Mouse (Mus musculus) kidney, embryonic 15.5 days (tissue): Measurements from ENCODE around the gene Nrcam. TPM values are rescaled to one million over a fixed set of nuclear protein-coding genes. Genes with fewer than 3 reads are reported as not detected.

Experiments used
- ATAC-seq: fragments of 200-750 bp; cut with Nextera tagmentation; replicated peaks from 2 replicates; pipeline ENCODE4 v1.8.0; 2017; ENCODE audit warnings: moderate TSS enrichment; ENCODE audit not compliant: low FRiP score
- H3K27ac ChIP-seq: fragments of 300-500 bp; sonication (generic); 2 replicates; pipeline ENCODE4 v1.5.1; 2015; ENCODE audit warnings: mild to moderate bottlenecking, inconsistent platforms
- H3K27me3 ChIP-seq: fragments of 300-500 bp; sonication (generic); 2 replicates; pipeline ENCODE4 v1.6.1; 2015; ENCODE audit warnings: inconsistent platforms
- H3K36me3 ChIP-seq: fragments of 300-500 bp; sonication (generic); 2 replicates; pipeline ENCODE4 v1.6.1; 2015; ENCODE audit warnings: inconsistent platforms
- H3K4me1 ChIP-seq: fragments of 300-500 bp; sonication (generic); 2 replicates; pipeline ENCODE4 v1.6.1; 2015; ENCODE audit warnings: inconsistent platforms
- H3K4me2 ChIP-seq: fragments of 300-500 bp; sonication (generic); 2 replicates; pipeline ENCODE4 v1.6.1; 2015; ENCODE audit warnings: moderate library complexity, mild to moderate bottlenecking, inconsistent platforms
- H3K4me3 ChIP-seq: fragments of 300-500 bp; sonication (generic); replicated peaks from 2 replicates; pipeline ENCODE4 v1.5.1; 2015; ENCODE audit warnings: mild to moderate bottlenecking, inconsistent platforms
- H3K9ac ChIP-seq: fragments of 300-500 bp; sonication (generic); 2 replicates; pipeline ENCODE4 v1.6.1; 2015; ENCODE audit warnings: mild to moderate bottlenecking, inconsistent platforms
- H3K9me3 ChIP-seq: fragments of 300-500 bp; sonication (generic); replicated peaks from 2 replicates; pipeline ENCODE4 v1.6.1; 2016; ENCODE audit warnings: inconsistent platforms
- WGBS: fragments of 180-500 bp; shearing (Covaris S2); methylation state at CpG from one replicate; pipeline ENCODE4 v1.1.7; 2015; ENCODE audit warnings: mixed read lengths; 5-methylcytosine and 5-hydroxymethylcytosine counted together
- polyA plus RNA-seq: library from polyadenylated mRNA; unstranded; fragments of >200 nt; fragmentation: Nextera tagmentation; extraction: Ambion mirVana; gene quantifications from 2 replicates; pipeline ENCODE4 v1.2.1, GENCODE M21; 2015

Gene Nrcam
- polyA plus RNA-seq, 1 experiment from 2014 or later: 10.8 TPM

DNA sequence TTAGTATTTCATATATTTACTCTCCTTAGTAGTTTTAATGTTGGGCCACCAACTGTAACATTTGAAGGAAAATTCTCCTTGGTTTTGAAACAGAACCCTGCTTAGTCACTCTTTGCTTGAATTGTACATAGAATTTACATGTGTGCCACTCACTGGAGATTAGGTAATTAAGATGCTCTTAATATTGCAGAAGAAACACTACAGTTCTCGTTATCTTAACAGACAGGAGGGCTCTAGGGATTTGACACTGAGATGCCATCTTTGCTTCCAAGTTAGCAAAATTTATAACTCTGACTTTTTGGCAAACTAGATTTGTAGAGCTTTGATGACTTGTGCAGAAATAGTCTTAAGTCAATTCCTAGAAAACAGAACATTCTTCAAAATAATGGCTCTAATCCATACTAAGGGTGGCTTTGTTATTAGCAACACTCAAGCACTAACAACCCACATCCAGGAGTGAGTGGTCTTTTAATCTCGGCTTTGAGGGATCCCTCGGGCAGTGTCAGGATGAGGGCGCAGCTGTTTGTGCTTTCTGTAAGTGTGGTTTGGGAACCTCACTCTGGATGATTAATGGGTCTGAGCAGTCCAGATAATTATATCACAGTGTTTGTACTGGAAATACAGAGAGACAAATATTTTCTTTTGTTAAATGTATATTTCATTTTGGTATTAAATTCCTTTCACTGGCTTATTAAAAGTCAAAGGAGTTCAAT is 93.6 kb downstream of the Nrcam start:
- Histone ChIP-seq H3K9me3 (no peaks in the 10 kb centered on the region), H3K27me3 (no peaks in the 10 kb centered on the region), H3K36me3 (no peaks in the 10 kb centered on the region), H3K4me1 (no peaks in the 10 kb centered on the region), H3K9ac (no peak overlapping the region), H3K4me2 (no peak overlapping the region), H3K27ac (no peak overlapping the region), H3K4me3 (no peak overlapping the region)
- WGBS: 45% methylated on average over 4 of the region's 4 CpGs
- no peak for ATAC-seq

- no peaks in the 10 kb centered on the region for H3K4me1 ChIP-seq
- H3K9me3 ChIP-seq: no peaks in the 10 kb centered on the region
- 81% methylated on average over 4 of the region's 4 CpGs for WGBS
- H3K27ac ChIP-seq: no peak overlapping the region
- no peak overlapping the region for H3K9ac ChIP-seq
- no peak for ATAC-seq
- no peaks in the 10 kb centered on the region for H3K27me3 ChIP-seq
- H3K4me2 ChIP-seq: no peak overlapping the region
- H3K4me3 ChIP-seq: no peak overlapping the region
- no peaks in the 10 kb centered on the region for H3K36me3 ChIP-seq
Measured at GRCm38 (mm10) chr12:44422867-44423255, 94.2 kb downstream of the Nrcam start.

DNA sequence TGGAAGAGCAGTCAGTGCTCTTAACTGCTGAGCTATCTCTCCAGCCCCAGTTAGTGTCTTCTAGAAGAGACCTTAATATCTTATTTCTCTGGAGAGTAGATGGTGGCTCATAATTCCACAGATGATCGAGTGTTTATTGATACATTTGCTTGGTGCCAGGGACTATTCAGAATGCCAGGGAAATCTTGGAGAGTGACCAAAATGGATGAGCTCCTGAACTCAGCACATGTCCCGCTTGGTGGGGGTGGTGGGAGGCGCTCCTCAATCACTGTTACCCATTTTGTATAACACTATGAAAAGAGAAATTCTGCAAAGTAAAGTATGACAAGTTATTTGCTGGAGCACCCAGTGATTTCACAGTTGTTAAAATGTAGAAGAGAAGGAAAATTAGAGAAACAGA is 95.3 kb downstream of the Nrcam start:
- Histone ChIP-seq H3K4me2 (no peak overlapping the region), H3K9ac (no peak overlapping the region), H3K27ac (no peak overlapping the region), H3K9me3 (no peaks in the 10 kb centered on the region), H3K4me1 (no peaks in the 10 kb centered on the region), H3K27me3 (no peaks in the 10 kb centered on the region), H3K36me3 (no peaks in the 10 kb centered on the region), H3K4me3 (no peak overlapping the region)
- no peak for ATAC-seq
- 92% methylated on average over 3 of the region's 3 CpGs for WGBS

DNA sequence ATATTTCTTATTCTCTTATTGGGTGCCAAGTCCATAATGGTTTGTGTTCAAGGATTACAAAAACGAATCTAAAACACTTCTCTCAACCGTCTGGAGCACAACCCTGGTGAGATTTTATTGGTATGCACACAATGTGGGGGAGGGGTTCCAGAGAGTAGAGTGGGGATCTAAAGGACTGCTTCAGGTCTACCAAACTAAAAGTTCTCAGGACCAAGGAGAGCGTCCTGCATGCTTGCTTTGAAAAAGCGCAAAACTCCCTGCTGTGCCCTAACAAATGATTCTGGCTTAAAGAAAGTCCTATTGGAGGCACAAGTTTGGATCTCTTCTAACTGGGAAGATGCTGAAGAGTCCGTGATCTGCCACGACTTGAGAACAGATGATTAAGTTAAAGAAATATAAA is 96.4 kb downstream of the Nrcam start:
- no peak overlapping the region for H3K9ac ChIP-seq
- no peaks in the 10 kb centered on the region for H3K9me3 ChIP-seq
- no peaks in the 10 kb centered on the region for H3K27me3 ChIP-seq
- 10% methylated on average over 6 of the region's 6 CpGs for WGBS
- H3K27ac ChIP-seq: no peak overlapping the region
- no peak overlapping the region for H3K4me2 ChIP-seq
- H3K4me3 ChIP-seq: no peak overlapping the region
- no peaks in the 10 kb centered on the region for H3K4me1 ChIP-seq
- no peak for ATAC-seq
- H3K36me3 ChIP-seq: no peaks in the 10 kb centered on the region

DNA sequence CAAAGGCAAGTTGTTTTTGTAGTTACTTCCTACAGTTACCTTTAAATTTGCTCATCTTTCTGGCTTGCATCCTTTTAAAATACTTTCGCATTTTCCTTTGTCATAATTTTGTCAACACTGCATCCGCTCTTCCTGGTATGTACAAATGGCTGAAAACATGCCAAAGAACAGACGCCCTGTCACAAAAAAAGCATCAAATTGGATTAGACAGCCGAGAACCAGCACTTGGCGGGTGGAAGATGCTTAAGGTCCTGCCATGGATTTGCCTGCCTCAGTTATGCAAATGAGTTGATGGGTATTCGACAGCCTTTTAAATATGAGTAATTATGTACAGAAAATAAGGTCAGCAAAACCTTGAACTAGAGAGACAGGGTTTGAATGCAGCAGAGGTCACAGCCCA is 101.7 kb downstream of the Nrcam start:
- Histone ChIP-seq H3K9me3 (no peaks in the 10 kb centered on the region), H3K27ac (no peak overlapping the region), H3K27me3 (no peaks in the 10 kb centered on the region), H3K4me1 (no peaks in the 10 kb centered on the region), H3K4me2 (no peak overlapping the region), H3K36me3 (no peaks in the 10 kb centered on the region), H3K9ac (no peak overlapping the region), H3K4me3 (no peak overlapping the region)
- WGBS: 84% methylated on average over 6 of the region's 6 CpGs
- ATAC-seq: no peak

GRCm38 (mm10) chr12:44430996-44431395 is 102.3 kb downstream of the Nrcam start:
- WGBS: 46% methylated on average over 7 of the region's 7 CpGs

GRCm38 (mm10) chr12:44432727-44433126 is 104.0 kb downstream of the Nrcam start:
- Histone ChIP-seq H3K4me2 (no peak overlapping the region), H3K36me3 (no peaks in the 10 kb centered on the region), H3K27ac (no peak overlapping the region), H3K4me3 (no peak overlapping the region), H3K27me3 (no peaks in the 10 kb centered on the region), H3K9me3 (no peaks in the 10 kb centered on the region), H3K9ac (no peak overlapping the region), H3K4me1 (no peaks in the 10 kb centered on the region)
- WGBS: 91% methylated on average over 3 of the region's 3 CpGs
- ATAC-seq: no peak

More at GRCm38 (mm10) chr12:44430996-44431395, 102.3 kb downstream of the Nrcam start:
- ATAC-seq: 0 out of 2 replicates have a peak, but pooled peaks have one; percentile 40
- Histone ChIP-seq H3K4me2 (no peak overlapping the region), H3K4me1 (no peaks in the 10 kb centered on the region), H3K36me3 (no peaks in the 10 kb centered on the region), H3K9ac (no peak overlapping the region), H3K9me3 (no peaks in the 10 kb centered on the region), H3K27me3 (no peaks in the 10 kb centered on the region), H3K27ac (no peak overlapping the region), H3K4me3 (no peak overlapping the region)

GRCm38 (mm10) chr12:44437046-44437827 is 108.6 kb downstream of the Nrcam start:
- peaks cover 4% of the 10 kb centered on the region; the same call in 1 of the 2 replicates for H3K4me1 ChIP-seq
- H3K27me3 ChIP-seq: no peaks in the 10 kb centered on the region
- 78% methylated on average over 13 of the region's 13 CpGs for WGBS
- H3K4me2 ChIP-seq: no peak overlapping the region
- no peak for ATAC-seq
- no peak overlapping the region for H3K27ac ChIP-seq
- no peak overlapping the region for H3K4me3 ChIP-seq
- H3K9me3 ChIP-seq: no peaks in the 10 kb centered on the region
- no peak overlapping the region for H3K9ac ChIP-seq
- H3K36me3 ChIP-seq: no peaks in the 10 kb centered on the region

- ATAC-seq: no peak
- WGBS: 9% methylated on average over 8 of the region's 8 CpGs
- peaks cover 4% of the 10 kb centered on the region; the same call in 1 of the 2 replicates for H3K4me1 ChIP-seq
- no peaks in the 10 kb centered on the region for H3K27me3 ChIP-seq
- H3K36me3 ChIP-seq: no peaks in the 10 kb centered on the region
- H3K27ac ChIP-seq: no peak overlapping the region
- H3K9ac ChIP-seq: no peak overlapping the region
- no peak overlapping the region for H3K4me3 ChIP-seq
- no peaks in the 10 kb centered on the region for H3K9me3 ChIP-seq
- peak overlapping the region; percentile 45 for H3K4me2 ChIP-seq
Measured at GRCm38 (mm10) chr12:44438884-44439283, 110.2 kb downstream of the Nrcam start.

GRCm38 (mm10) chr12:44440230-44440629 is 111.5 kb downstream of the Nrcam start:
- Histone ChIP-seq H3K36me3 (no peaks in the 10 kb centered on the region), H3K9ac (no peak overlapping the region), H3K4me1 (peaks cover 4% of the 10 kb centered on the region; the same call in 1 of the 2 replicates), H3K27ac (no peak overlapping the region), H3K4me2 (no peak overlapping the region), H3K4me3 (no peak overlapping the region), H3K9me3 (no peaks in the 10 kb centered on the region), H3K27me3 (no peaks in the 10 kb centered on the region)
- no peak for ATAC-seq
- 56% methylated on average over 4 of the region's 4 CpGs for WGBS

DNA sequence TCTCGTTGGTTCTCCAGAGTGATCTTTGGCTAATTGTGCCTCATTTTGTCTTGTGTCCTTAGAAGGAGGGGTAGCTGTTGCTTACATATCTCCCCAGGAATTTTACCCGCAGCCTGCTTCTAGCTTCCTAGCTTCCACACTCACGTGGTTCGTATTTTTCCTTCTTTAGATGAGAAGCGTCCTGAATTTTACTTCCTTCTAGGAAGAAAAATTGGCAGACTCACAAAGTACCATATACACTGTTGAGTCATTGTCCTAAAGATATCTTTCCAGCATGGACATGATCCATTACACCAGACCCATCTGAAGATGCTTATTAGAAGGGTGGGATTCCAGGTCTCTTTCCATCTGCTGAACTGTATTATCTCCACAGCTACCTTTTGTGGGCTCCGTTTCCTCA is 122.2 kb downstream of the Nrcam start:
- Histone ChIP-seq H3K27me3 (no peaks in the 10 kb centered on the region), H3K9me3 (no peaks in the 10 kb centered on the region), H3K4me1 (no peaks in the 10 kb centered on the region), H3K27ac (no peak overlapping the region), H3K4me3 (no peak overlapping the region), H3K9ac (no peak overlapping the region), H3K36me3 (no peaks in the 10 kb centered on the region), H3K4me2 (no peak overlapping the region)
- WGBS: 80% methylated on average over 6 of the region's 6 CpGs
- no peak for ATAC-seq

DNA sequence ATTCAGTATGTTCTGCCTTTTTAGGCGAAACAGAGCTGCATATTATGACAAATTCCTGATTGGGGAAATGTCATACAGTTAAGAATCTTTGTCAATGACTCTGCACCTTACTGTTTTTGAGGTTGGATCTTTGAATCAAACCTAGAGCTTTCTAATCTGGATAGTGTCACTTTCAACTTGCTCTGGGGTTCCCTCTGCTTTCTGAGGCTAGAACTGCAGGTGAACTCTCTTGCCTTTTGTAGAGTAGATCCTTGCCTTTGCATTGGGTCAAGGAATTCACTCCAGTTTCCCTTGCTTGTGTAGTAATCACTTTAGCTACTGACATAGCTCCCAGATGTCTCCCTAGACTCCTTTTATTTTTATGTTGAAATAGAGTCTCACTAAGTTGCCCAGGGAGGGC is 123.1 kb downstream of the Nrcam start:
- no peaks in the 10 kb centered on the region for H3K27me3 ChIP-seq
- WGBS: 72% methylated on average over 1 of the region's 1 CpGs
- H3K4me2 ChIP-seq: no peak overlapping the region
- H3K9ac ChIP-seq: no peak overlapping the region
- H3K4me3 ChIP-seq: no peak overlapping the region
- H3K27ac ChIP-seq: no peak overlapping the region
- no peaks in the 10 kb centered on the region for H3K4me1 ChIP-seq
- no peaks in the 10 kb centered on the region for H3K36me3 ChIP-seq
- H3K9me3 ChIP-seq: no peaks in the 10 kb centered on the region
- ATAC-seq: no peak
